Mouse (Mus musculus) midbrain, embryonic 13.5 days (tissue): ENCODE data around the gene D430041D05Rik. TPM values are rescaled to one million over a fixed set of nuclear protein-coding genes. Genes with fewer than 3 reads are reported as not detected.

Source experiments
- ATAC-seq: fragments of 200-750 bp; cut with Nextera tagmentation; 2 replicates; pipeline ENCODE4 v1.8.0; 2017; ENCODE audit warnings: mild to moderate bottlenecking, moderate TSS enrichment, moderate library complexity
- H3K27ac ChIP-seq: fragments of 300-500 bp; sonication (generic); 2 replicates; pipeline ENCODE4 v1.5.1; 2015; ENCODE audit warnings: inconsistent platforms, mild to moderate bottlenecking, moderate library complexity
- H3K27me3 ChIP-seq: fragments of 300-500 bp; sonication (generic); 2 replicates; pipeline ENCODE4 v1.6.1; 2015; ENCODE audit warnings: mild to moderate bottlenecking, inconsistent platforms
- H3K36me3 ChIP-seq: fragments of 300-500 bp; sonication (generic); 2 replicates; pipeline ENCODE4 v1.6.1; 2015; ENCODE audit warnings: mild to moderate bottlenecking, inconsistent platforms
- H3K4me1 ChIP-seq: fragments of 300-500 bp; sonication (generic); replicated peaks from 2 replicates; pipeline ENCODE4 v1.6.1; 2015; ENCODE audit warnings: inconsistent platforms
- H3K4me2 ChIP-seq: fragments of 300-500 bp; sonication (generic); replicated peaks from 2 replicates; pipeline ENCODE4 v1.6.1; 2015; ENCODE audit warnings: moderate library complexity, mild to moderate bottlenecking, inconsistent platforms
- H3K4me3 ChIP-seq: fragments of 300-500 bp; sonication (generic); replicated peaks from 2 replicates; pipeline ENCODE4 v1.5.1; 2015; ENCODE audit warnings: mild to moderate bottlenecking, inconsistent platforms
- H3K9ac ChIP-seq: fragments of 300-500 bp; sonication (generic); replicated peaks from 2 replicates; pipeline ENCODE4 v1.6.1; 2015; ENCODE audit warnings: mild to moderate bottlenecking, inconsistent platforms
- H3K9me3 ChIP-seq: fragments of 300-500 bp; sonication (generic); 2 replicates; pipeline ENCODE4 v1.6.1; 2016; ENCODE audit warnings: mild to moderate bottlenecking, inconsistent platforms
- WGBS: fragments of 180-500 bp; shearing (Covaris S2); methylation state at CpG from one replicate; pipeline ENCODE4 v1.1.7; 2015; 5-methylcytosine and 5-hydroxymethylcytosine counted together
- polyA plus RNA-seq: library from polyadenylated mRNA; unstranded; fragments of >200 nt; fragmentation: Nextera tagmentation; extraction: Ambion mirVana; gene quantifications from 2 replicates; pipeline ENCODE4 v1.2.1, GENCODE M21; 2015

The D430041D05Rik gene
- polyA plus RNA-seq, 1 experiment from 2014 or later, result 6.4 TPM

DNA sequence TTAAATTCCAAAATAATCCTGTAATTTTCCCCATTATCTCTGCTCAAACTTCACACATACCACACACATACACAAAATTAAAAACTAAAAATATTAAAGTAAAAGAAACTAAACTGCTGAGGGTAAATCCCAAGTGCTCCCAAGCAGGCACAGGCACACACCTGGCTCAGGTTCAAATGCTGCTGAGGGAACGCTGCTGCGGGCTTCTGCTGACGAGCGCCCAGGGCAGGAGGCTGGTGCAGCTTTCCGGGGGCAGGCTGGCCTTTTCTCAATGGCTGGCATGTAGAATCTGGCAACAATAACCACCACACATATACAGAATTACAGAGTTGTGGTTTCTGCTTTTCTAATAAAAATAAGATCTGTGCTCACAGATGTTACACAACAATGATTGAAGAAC, 19.8 kb upstream of the D430041D05Rik start:
- Histone ChIP-seq H3K4me3 (no peak overlapping the region), H3K4me2 (no peak overlapping the region), H3K27me3 (no peaks in the 10 kb centered on the region), H3K4me1 (no peaks in the 10 kb centered on the region), H3K9me3 (no peaks in the 10 kb centered on the region), H3K9ac (no peak overlapping the region), H3K27ac (no peak overlapping the region), H3K36me3 (peaks cover 51% of the 10 kb centered on the region)
- WGBS, result 98% methylated on average over 5 of the region's 5 CpGs
- ATAC-seq, result no peak

DNA sequence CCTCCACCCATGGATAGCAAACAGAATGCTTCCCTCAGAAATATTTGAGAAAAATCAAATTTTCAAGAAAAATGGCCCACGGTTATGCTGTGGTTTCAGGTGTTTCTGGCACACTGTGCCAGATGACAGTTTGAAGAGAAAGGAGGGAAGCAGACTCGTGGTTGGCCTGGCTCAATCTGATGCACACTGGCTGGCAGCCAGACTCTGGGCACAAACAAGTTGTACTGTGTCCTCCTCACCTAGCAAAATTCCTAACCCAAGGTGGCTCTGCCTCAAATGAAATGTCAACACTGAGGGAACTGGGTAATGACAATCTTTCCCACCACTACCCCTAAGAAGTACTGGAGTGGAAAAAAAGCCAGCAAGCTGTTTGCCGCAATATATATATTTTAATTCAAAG, 15.3 kb upstream of the D430041D05Rik start:
- Histone ChIP-seq H3K4me1 (no peaks in the 10 kb centered on the region), H3K9me3 (no peaks in the 10 kb centered on the region), H3K27ac (no peak overlapping the region), H3K9ac (no peak overlapping the region), H3K4me2 (no peak overlapping the region), H3K27me3 (no peaks in the 10 kb centered on the region), H3K4me3 (no peak overlapping the region), H3K36me3 (peaks cover 17% of the 10 kb centered on the region)
- 83% methylated on average over 3 of the region's 3 CpGs for WGBS
- ATAC-seq, result no peak

DNA sequence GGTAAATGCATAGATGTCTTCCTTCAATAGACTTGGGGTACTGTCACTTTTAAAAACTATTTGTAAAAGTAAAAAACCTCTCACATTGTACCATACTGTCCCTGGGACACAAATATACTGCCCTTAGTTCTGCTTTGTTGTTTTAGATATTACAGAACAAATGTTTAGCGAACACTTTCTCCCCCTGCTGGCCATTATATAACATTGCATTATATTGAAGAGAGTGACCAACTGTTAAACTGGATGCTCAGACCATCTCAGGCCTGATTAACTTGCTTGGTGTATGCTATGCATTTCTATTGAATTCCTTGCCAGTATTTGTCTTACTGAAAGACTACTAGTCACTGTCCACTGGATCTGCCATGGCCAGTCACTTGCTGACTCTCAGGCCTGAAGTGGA, 11.4 kb upstream of the D430041D05Rik start:
- peak; percentile 77 for ATAC-seq
- Histone ChIP-seq H3K9ac (no peak overlapping the region), H3K36me3 (no peaks in the 10 kb centered on the region), H3K4me1 (no peaks in the 10 kb centered on the region), H3K4me2 (no peak overlapping the region), H3K4me3 (no peak overlapping the region), H3K9me3 (no peaks in the 10 kb centered on the region), H3K27ac (no peak overlapping the region), H3K27me3 (no peaks in the 10 kb centered on the region)
- 5% methylated on average over 1 of the region's 1 CpGs for WGBS

DNA sequence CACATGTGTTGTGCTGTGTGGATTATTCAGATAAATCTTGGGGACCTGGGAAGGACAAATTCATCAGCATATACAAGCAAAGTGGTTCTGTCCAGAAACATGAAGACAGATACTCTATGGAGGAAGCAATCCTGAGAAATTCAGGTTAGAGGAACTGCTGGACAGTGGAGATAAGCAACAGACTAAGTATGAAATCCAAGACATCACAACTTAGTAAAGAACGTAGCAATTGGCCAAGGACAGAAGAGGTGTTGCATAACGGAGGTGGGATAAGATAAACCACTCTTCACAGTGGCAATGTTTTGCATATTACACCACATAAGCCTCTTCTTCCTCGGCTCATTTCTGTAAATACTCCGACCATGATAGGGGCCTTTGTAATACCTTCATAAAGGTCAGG, 10.0 kb upstream of the D430041D05Rik start:
- ATAC-seq, result no peak

DNA sequence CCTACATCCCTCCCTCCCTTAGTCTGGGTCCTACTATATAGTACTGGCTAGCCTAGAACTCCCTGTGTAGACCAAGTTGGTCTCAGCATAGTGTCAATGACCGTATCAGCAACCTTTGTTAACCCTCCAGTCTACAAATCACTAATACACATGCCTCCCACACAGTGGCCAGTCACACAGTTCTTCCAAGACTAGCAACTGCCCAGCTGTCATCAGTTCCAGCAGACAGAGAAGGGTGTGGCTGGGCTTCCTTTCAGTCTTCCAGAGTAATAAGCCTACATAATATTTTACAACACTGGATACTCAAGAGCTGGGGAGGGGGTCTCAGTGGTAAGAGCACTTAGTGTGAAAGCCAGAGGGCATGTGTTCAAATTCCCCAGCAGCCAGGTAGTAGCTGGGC, 9.2 kb upstream of the D430041D05Rik start:
- WGBS, result 96% methylated on average over 1 of the region's 1 CpGs
- no peak overlapping the region for H3K9ac ChIP-seq
- H3K4me3 ChIP-seq, result no peak overlapping the region
- no peaks in the 10 kb centered on the region for H3K9me3 ChIP-seq
- ATAC-seq, result no peak
- H3K27ac ChIP-seq, result no peak overlapping the region
- no peak overlapping the region for H3K4me2 ChIP-seq
- no peaks in the 10 kb centered on the region for H3K36me3 ChIP-seq
- H3K4me1 ChIP-seq, result no peaks in the 10 kb centered on the region
- no peaks in the 10 kb centered on the region for H3K27me3 ChIP-seq

More for the DNA sequence above, 10.0 kb upstream of the D430041D05Rik start:
- H3K36me3 ChIP-seq, result no peaks in the 10 kb centered on the region
- no peak overlapping the region for H3K4me2 ChIP-seq
- H3K27ac ChIP-seq, result no peak overlapping the region
- H3K4me3 ChIP-seq, result no peak overlapping the region
- H3K4me1 ChIP-seq, result no peaks in the 10 kb centered on the region
- H3K9me3 ChIP-seq, result no peaks in the 10 kb centered on the region
- no peaks in the 10 kb centered on the region for H3K27me3 ChIP-seq
- H3K9ac ChIP-seq, result no peak overlapping the region
- WGBS, result 90% methylated on average over 4 of the region's 4 CpGs

DNA sequence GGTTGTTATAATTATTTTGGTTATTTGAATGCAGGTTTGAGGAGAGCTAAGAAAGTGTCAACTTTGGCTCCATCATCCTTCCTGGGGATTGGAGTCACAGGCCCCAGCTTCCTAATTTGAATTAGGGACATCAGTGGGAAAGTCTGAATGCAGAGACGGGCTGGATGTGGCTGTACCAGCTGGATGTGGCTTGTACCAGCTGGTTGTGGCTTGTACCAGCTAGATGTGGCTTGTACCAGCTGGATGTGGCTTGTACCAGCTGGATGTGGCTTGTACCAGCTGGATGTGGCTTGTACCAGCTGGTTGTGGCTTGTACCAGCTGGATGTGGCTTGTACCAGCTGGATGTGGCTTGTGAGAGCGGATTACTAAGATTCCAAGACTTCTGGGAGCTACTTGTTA, 8.6 kb upstream of the D430041D05Rik start:
- Histone ChIP-seq H3K4me3 (no peak overlapping the region), H3K9me3 (no peaks in the 10 kb centered on the region), H3K36me3 (no peaks in the 10 kb centered on the region), H3K4me2 (no peak overlapping the region), H3K27ac (no peak overlapping the region), H3K9ac (no peak overlapping the region), H3K4me1 (no peaks in the 10 kb centered on the region), H3K27me3 (no peaks in the 10 kb centered on the region)
- ATAC-seq, result no peak
- WGBS, result 94% methylated on average over 2 of the region's 2 CpGs

DNA sequence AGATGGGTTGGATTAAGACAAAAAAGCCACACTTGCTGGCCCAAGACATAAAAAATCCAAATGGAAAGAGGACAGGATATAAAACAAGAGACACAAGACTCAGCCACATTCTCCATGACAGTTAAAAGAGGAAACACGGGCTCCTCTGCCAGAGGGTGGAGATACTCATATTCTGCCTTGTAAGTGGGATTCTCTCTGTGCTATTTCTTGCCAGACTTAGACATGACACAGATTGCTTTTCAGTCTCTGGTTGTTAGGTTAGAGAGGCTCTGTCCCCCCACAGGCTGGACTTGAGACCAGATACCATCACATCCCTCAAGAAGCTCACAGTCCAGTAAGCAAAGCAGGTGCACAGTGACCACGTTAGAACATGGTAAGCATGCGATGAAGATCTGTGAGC, 2.2 kb upstream of the D430041D05Rik start:
- H3K36me3 ChIP-seq, result no peaks in the 10 kb centered on the region
- H3K4me2 ChIP-seq, result no peak overlapping the region
- 81% methylated on average over 3 of the region's 3 CpGs for WGBS
- no peak for ATAC-seq
- peaks cover 18% of the 10 kb centered on the region for H3K4me1 ChIP-seq
- H3K4me3 ChIP-seq, result no peak overlapping the region
- H3K9me3 ChIP-seq, result no peaks in the 10 kb centered on the region
- H3K27me3 ChIP-seq, result peaks cover 37% of the 10 kb centered on the region
- no peak overlapping the region for H3K27ac ChIP-seq
- no peak overlapping the region for H3K9ac ChIP-seq

DNA sequence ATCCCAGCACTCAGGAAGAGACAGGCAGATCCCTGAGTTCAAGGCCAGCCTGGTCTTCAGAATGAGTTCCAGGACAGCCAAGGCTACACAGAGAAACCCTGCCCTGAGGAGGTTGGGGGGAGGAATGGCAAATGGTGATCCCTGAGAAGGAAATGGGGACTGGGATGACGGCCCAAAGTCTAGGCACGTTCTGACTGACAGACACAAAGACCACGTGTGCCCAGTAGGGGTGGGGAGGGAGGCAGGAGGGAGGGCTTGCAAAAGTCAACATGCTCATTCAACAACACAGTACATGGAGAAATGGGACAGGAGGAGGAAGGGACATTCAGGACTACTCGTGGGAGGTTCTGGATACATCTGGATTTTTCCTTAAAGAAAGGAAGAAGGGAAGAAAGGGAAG, 1.7 kb upstream of the D430041D05Rik start:
- Histone ChIP-seq H3K4me1 (peaks cover 23% of the 10 kb centered on the region), H3K27me3 (peaks cover 42% of the 10 kb centered on the region), H3K9me3 (no peaks in the 10 kb centered on the region), H3K36me3 (no peaks in the 10 kb centered on the region), H3K9ac (no peak overlapping the region), H3K27ac (no peak overlapping the region), H3K4me2 (no peak overlapping the region), H3K4me3 (no peak overlapping the region)
- WGBS, result 46% methylated on average over 4 of the region's 4 CpGs
- ATAC-seq, result no peak

DNA sequence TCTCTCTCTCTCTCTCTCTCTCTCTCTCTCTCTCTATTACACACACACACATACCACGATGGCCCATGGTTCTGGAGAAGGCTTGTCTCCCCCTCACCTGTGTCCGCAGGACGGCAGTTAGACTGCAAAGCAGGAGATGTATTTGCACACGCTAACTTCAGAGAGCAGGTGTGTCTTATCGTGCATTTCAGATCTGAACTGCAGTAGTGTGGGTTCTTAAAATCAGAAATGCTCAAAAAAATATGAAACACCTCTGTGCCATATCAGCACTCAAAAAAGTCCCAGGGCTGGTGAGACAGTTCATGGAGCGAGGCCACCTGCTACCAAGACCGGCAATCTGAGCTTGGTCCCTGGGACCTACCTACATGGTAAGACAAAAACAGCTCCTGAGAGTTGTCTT, 993 bp upstream of the D430041D05Rik start:
- Histone ChIP-seq H3K4me3 (no peak overlapping the region), H3K27ac (no peak overlapping the region), H3K27me3 (peaks cover 47% of the 10 kb centered on the region), H3K4me2 (no peak overlapping the region), H3K9ac (no peak overlapping the region), H3K9me3 (no peaks in the 10 kb centered on the region), H3K36me3 (no peaks in the 10 kb centered on the region), H3K4me1 (peaks cover 26% of the 10 kb centered on the region)
- ATAC-seq, result no peak
- WGBS, result 92% methylated on average over 7 of the region's 7 CpGs

DNA sequence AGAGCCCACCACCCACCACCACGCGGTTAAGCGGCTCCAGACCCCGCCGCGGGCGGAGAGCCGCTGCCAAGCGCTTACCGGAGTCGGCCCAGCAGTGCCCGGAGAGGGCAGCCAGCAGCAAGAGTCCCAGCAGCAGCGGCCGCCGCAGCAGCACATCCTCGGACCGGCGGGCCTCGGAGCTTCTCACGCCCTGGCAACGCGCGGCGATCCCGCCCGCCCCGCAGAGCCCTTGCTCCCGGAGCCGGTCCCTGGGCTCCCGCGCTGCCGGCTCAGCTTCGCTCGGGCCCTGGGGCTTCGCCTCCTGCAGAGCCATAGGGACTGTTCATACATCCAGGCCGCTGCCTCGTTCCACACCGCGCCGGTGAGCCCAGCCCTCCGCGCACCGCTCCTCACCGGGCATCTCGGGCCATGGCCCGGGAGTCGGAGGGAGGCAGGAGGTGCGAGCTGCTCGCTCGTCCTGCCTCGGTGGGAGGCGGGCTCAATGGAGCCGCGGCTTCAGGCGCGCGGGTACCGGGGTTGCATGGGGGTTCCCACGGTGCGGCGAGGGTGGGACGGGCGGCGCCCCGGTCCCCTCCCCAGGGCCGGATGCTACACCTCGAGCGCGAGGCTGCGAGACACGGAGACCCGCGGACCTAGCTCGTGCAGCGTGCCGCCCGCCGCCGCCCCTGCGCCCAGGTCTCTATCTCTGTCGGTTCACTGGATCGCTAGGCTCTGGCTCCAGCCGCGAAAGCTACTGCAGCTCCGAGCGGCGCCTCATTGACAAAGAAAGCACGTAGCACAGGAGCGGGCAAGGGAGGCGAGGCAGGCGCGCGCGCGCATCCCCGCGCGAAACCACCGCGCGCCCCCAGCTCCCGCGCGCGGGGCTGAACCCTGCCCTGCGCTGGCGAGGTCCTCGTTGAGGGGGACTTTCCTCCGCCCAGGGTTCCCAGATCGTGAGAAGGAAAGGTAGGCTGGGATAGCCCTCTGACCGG, 677 bp downstream of the D430041D05Rik start:
- peaks cover 47% of the 10 kb centered on the region for H3K27me3 ChIP-seq
- H3K9ac ChIP-seq, result peak overlapping the region; percentile 93
- peak; percentile 93 for ATAC-seq
- H3K4me1 ChIP-seq, result peaks cover 26% of the 10 kb centered on the region
- peak overlapping the region; percentile 92 for H3K27ac ChIP-seq
- H3K4me3 ChIP-seq, result peak overlapping the region; percentile 62
- under 1% methylated on average over 110 of the region's 111 CpGs for WGBS
- H3K9me3 ChIP-seq, result no peaks in the 10 kb centered on the region
- H3K36me3 ChIP-seq, result no peaks in the 10 kb centered on the region
- peak overlapping the region; percentile 84 for H3K4me2 ChIP-seq

DNA sequence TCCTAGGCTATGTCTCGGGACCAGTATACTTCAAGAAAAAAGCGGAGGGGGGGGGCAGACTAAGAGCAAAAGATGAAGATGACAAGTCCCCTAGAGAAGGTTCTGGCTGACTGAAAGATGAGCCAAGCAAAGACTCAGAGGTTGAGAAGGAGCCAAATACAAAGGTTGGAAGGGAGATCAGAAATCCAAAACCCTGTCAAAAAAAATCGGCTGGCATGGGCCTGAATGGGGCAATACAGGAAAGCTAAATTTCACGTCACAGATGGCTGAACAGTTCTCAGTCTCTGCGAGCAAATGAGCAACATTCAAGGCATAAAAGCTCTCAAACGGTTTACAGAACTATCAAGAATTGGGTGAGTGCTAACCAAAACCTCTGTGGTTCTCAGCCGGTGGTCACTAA, 2.5 kb downstream of the D430041D05Rik start:
- H3K27me3 ChIP-seq, result peaks cover 47% of the 10 kb centered on the region
- H3K36me3 ChIP-seq, result no peaks in the 10 kb centered on the region
- no peak overlapping the region for H3K27ac ChIP-seq
- peak overlapping the region; percentile 62 for H3K4me3 ChIP-seq
- no peak for ATAC-seq
- peak overlapping the region; percentile 84 for H3K4me2 ChIP-seq
- WGBS, result 71% methylated on average over 7 of the region's 7 CpGs
- no peak overlapping the region for H3K9ac ChIP-seq
- H3K4me1 ChIP-seq, result peaks cover 26% of the 10 kb centered on the region
- H3K9me3 ChIP-seq, result no peaks in the 10 kb centered on the region

DNA sequence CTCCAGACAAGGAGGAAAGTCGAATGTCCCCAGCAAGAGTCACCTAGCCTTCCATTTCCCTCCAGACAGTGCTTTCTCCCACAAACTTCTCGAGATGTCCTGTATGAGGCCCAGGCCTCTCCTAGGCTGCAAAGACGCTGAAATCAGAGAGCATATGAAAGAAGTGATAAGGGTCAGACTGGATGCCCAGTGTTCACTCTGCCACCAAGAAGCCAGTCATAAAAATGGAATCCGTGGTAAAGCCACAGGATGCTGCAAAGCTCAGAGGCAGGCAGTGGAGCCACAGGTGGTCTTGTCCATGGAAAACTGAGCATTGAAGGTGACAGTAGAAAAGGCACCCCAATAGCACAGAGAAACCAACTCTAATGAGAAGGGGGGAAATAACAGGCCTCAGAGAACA, 2.9 kb downstream of the D430041D05Rik start:
- 74% methylated on average over 4 of the region's 4 CpGs for WGBS
- Histone ChIP-seq H3K9me3 (no peaks in the 10 kb centered on the region), H3K27me3 (peaks cover 43% of the 10 kb centered on the region), H3K27ac (no peak overlapping the region), H3K36me3 (no peaks in the 10 kb centered on the region), H3K4me1 (peaks cover 26% of the 10 kb centered on the region), H3K9ac (no peak overlapping the region), H3K4me3 (no peak overlapping the region), H3K4me2 (peak overlapping the region; percentile 84)
- ATAC-seq, result no peak
